Mouse (Mus musculus) cerebellum, adult 2 months (tissue): Measurements from ENCODE around the gene Acp5.

Experiments used
- CTCF ChIP-seq: fragments of 200-500 bp; IDR thresholded peaks from 2 replicates; pipeline ENCODE4 v1.5.1; 2011; ENCODE audit warnings: low read depth, mild to moderate bottlenecking, control low read depth, low read length, moderate library complexity, borderline replicate concordance; ENCODE audit not compliant: insufficient read depth
- POLR2A ChIP-seq: fragments of 200-500 bp; IDR thresholded peaks from 2 replicates; pipeline ENCODE4 v1.6.1; 2011; ENCODE audit warnings: low read length, control low read depth, borderline replicate concordance; ENCODE audit not compliant: insufficient read depth

GRCm38 (mm10) chr9:22084667-22085021, 50.9 kb downstream of the Acp5 start:
- TF ChIP-seq CTCF = no peak
- no peak for TF ChIP-seq POLR2A
